Mouse (Mus musculus) myocyte (in vitro differentiated cells): ENCODE measurements around the gene Camsap2. TPM values are rescaled to one million over a fixed set of nuclear protein-coding genes. Genes with fewer than 3 reads are reported as not detected.

Experiments used
- H3K27me3 ChIP-seq: one replicate; pipeline ENCODE4 v1.6.1; 2011; ENCODE audit not compliant: control insufficient read depth, insufficient read depth, insufficient read length
- H3K36me3 ChIP-seq: one replicate; pipeline ENCODE4 v1.6.1; 2011; ENCODE audit not compliant: control insufficient read depth, insufficient read depth
- H3K4me2 ChIP-seq: one replicate; pipeline ENCODE4 v1.6.1; 2011; ENCODE audit warnings: low read depth, control low read depth
- H3K4me3 ChIP-seq: one replicate; pipeline ENCODE4 v1.5.1; 2011; ENCODE audit warnings: mild to moderate bottlenecking, control low read depth, moderate library complexity
- H3K79me2 ChIP-seq: one replicate; pipeline ENCODE4 v1.6.1; 2011; ENCODE audit not compliant: control insufficient read depth, insufficient read depth
- H3ac ChIP-seq: one replicate; pipeline ENCODE4 v1.6.1; 2011; ENCODE audit not compliant: control insufficient read depth, insufficient read length
- CEBPB ChIP-seq: IDR thresholded peaks from 2 replicates; pipeline ENCODE4 v1.6.1; 2011; ENCODE audit warnings: mild to moderate bottlenecking, moderate library complexity; ENCODE audit not compliant: poor library complexity, insufficient read depth, severe bottlenecking
- E2F4 ChIP-seq: IDR thresholded peaks from one replicate; pipeline ENCODE4 v1.6.1; 2011; ENCODE audit warnings: mild to moderate bottlenecking, control low read depth, moderate library complexity; ENCODE audit not compliant: insufficient read depth
- MAX ChIP-seq: IDR thresholded peaks from one replicate; pipeline ENCODE4 v1.6.1; 2011; ENCODE audit warnings: low read depth, mild to moderate bottlenecking, control low read depth
- MYOD1 ChIP-seq, 3 experiments: IDR thresholded peaks; one replicate each; pipeline ENCODE4 v1.6.1; 2011; ENCODE audit warnings: control low read depth in 2 of 3, low read depth in 2 of 3, mild to moderate bottlenecking in 2 of 3, moderate library complexity in 1 of 3; ENCODE audit not compliant: insufficient read length in 2 of 3, control insufficient read depth in 1 of 3
- MYOG ChIP-seq, 3 experiments: IDR thresholded peaks; one replicate each; pipeline ENCODE4 v1.6.1; 2011; ENCODE audit warnings: control low read depth in 2 of 3, low read depth in 2 of 3, mild to moderate bottlenecking in 2 of 3; ENCODE audit not compliant: insufficient read length in 2 of 3, control insufficient read depth in 1 of 3, insufficient read depth in 1 of 3
- POLR2A ChIP-seq: IDR thresholded peaks from one replicate; pipeline ENCODE4 v1.6.1; 2011; ENCODE audit warnings: low read depth, mild to moderate bottlenecking, control low read depth, moderate library complexity; ENCODE audit not compliant: insufficient read length
- POLR2AphosphoS2 ChIP-seq: IDR thresholded peaks from one replicate; pipeline ENCODE4 v1.6.1; 2011; ENCODE audit warnings: low read depth, control low read depth; ENCODE audit not compliant: insufficient read length
- REST ChIP-seq: IDR thresholded peaks from one replicate; pipeline ENCODE4 v1.6.1; 2011; ENCODE audit warnings: mild to moderate bottlenecking, control low read depth, moderate library complexity; ENCODE audit not compliant: insufficient read depth, insufficient read length
- SRF ChIP-seq: IDR thresholded peaks from one replicate; pipeline ENCODE4 v1.6.1; 2011; ENCODE audit warnings: low read depth; ENCODE audit not compliant: control insufficient read depth, insufficient read length
- TCF12 ChIP-seq: IDR thresholded peaks from one replicate; pipeline ENCODE4 v1.6.1; 2011; ENCODE audit warnings: mild to moderate bottlenecking, control low read depth; ENCODE audit not compliant: poor library complexity, insufficient read depth, severe bottlenecking
- TCF3 ChIP-seq: IDR thresholded peaks from one replicate; pipeline ENCODE4 v1.6.1; 2011; ENCODE audit warnings: low read depth, control low read depth; ENCODE audit not compliant: insufficient read length
- USF1 ChIP-seq: IDR thresholded peaks from one replicate; pipeline ENCODE4 v1.6.1; 2011; ENCODE audit warnings: low read depth, mild to moderate bottlenecking, control low read depth, moderate library complexity
- polyA plus RNA-seq: library from polyadenylated mRNA; unstranded; fragments of >200 nt; fragmentation: generic; extraction: Trizol; gene quantifications from one replicate; pipeline ENCODE4 v1.2.1, GENCODE M21; 2012; ENCODE audit warnings: missing spikeins

Gene Camsap2
- polyA plus RNA-seq, 1 experiment = 6.8 TPM

DNA sequence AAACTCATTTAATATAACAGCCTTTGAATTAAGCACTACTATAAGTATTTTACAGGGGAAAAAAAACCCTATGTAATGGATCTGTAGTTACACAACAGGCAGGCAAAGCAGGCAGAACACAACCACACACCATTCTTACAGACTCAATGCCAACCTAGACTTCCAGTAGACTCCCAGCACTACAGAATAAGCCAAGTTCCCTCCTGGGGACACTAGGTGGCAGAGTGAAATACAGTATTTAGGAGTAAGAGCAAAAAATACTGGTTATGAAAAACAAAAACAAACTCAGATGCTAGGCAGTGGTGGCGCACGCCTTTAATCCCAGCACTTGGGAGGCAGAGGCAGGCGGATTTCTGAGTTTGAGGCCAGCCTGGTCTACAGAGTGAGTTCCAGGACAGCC lies 39.5 kb downstream of the Camsap2 start:
- Histone ChIP-seq H3K4me3 (no peak overlapping the region), H3K79me2 (peaks cover 61% of the 10 kb centered on the region), H3K4me2 (no peak overlapping the region), H3K36me3 (no peaks in the 10 kb centered on the region), H3K27me3 (no peaks in the 10 kb centered on the region), H3ac (no peak overlapping the region)
- no peak for TF ChIP-seq MAX
- no peak for TF ChIP-seq POLR2A
- no peak for TF ChIP-seq TCF3
- TF ChIP-seq MYOG (IDR thresholded peaks at IDR 0.05; ENCODE audit: control insufficient read depth in 1 of 3, insufficient read depth in 1 of 3, insufficient read length in 2 of 3, low read depth in 2 of 3) = no peak
- TF ChIP-seq SRF = no peak
- TF ChIP-seq CEBPB = no peak
- no peak for TF ChIP-seq MYOD1 (IDR thresholded peaks at IDR 0.05; ENCODE audit: control insufficient read depth in 1 of 3, insufficient read length in 2 of 3, low read depth in 2 of 3)
- TF ChIP-seq POLR2AphosphoS2 = no peak
- TF ChIP-seq TCF12 = no peak
- TF ChIP-seq E2F4 = no peak
- no peak for TF ChIP-seq USF1
- no peak for TF ChIP-seq REST

DNA sequence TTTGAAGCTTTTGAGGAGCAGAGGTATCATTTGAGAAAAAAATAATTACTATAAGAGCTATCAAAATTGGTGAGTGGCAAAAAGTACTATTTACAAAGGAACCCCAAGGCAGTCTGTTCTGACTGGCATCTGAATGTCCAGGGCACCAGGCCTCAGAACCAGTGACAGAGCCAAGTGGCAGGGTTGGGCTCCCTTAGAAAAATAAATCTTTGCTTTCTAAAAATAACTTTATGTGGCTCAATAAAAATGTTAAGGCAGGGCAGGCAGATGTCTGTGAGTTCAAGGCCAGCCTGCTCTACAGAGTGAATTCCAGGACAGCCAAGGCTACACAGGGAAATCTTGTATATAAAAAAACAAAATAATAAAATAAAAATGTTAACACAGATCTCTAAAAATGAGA lies 51.9 kb downstream of the Camsap2 start:
- H3K79me2 ChIP-seq = peaks cover 9% of the 10 kb centered on the region
- no peak overlapping the region for H3K4me2 ChIP-seq
- no peak overlapping the region for H3ac ChIP-seq
- H3K4me3 ChIP-seq = no peak overlapping the region
- TF ChIP-seq USF1 (no peak), POLR2A (no peak)
- no peaks in the 10 kb centered on the region for H3K36me3 ChIP-seq
- H3K27me3 ChIP-seq = no peaks in the 10 kb centered on the region

DNA sequence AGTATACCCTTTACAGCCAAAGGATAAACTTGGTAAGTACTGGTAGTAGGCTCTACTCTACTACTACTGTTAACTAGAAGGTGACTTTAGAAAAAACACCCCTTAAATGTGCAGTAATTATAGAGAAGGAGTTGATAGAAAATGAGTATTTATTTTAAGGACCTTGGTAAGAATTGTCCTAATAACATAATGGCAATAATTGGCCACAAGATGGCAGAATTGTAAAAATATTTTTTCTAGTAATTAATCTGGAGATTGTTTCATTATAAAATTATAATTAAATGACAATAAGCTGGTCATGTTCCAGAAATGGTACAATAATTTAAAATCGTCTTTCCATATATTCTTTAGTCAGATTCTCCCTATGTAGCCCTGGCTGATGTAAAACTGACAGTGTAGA lies 56.1 kb downstream of the Camsap2 start:
- no peak for TF ChIP-seq TCF3
- TF ChIP-seq REST = no peak
- TF ChIP-seq MAX = no peak
- TF ChIP-seq USF1 = no peak
- no peak for TF ChIP-seq POLR2A
- no peak for TF ChIP-seq CEBPB
- no peak for TF ChIP-seq E2F4
- TF ChIP-seq SRF = no peak
- no peak for TF ChIP-seq TCF12
- TF ChIP-seq MYOD1 (IDR thresholded peaks at IDR 0.05; ENCODE audit: control insufficient read depth in 1 of 3, insufficient read length in 2 of 3, low read depth in 2 of 3) = no peak
- no peak for TF ChIP-seq MYOG (IDR thresholded peaks at IDR 0.05; ENCODE audit: control insufficient read depth in 1 of 3, insufficient read depth in 1 of 3, insufficient read length in 2 of 3, low read depth in 2 of 3)
- no peak for TF ChIP-seq POLR2AphosphoS2
- no peak overlapping the region for H3K4me3 ChIP-seq
- H3K4me2 ChIP-seq = no peak overlapping the region
- H3K36me3 ChIP-seq = peaks cover 11% of the 10 kb centered on the region
- H3K27me3 ChIP-seq = no peaks in the 10 kb centered on the region
- no peak overlapping the region for H3ac ChIP-seq
- H3K79me2 ChIP-seq = no peaks in the 10 kb centered on the region

DNA sequence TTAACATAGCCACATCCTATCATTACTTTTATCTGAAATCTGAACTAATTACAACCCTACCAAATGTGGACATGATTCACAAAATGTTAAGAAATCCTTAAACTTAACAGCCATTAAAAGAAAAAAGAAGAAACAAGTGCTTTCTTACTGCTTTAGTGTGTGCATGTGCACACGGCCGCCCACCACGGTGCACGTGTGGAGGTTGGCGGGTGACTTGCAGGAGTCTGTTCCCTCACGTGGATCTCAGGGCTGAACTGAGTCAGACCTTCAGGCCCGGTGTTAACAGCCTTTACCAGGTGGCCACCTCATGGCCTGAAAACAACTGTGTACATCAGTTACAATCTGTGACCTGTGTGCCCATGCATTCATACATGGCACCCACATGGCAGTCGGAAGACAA lies 68.5 kb downstream of the Camsap2 start:
- TF ChIP-seq CEBPB = no peak
- TF ChIP-seq USF1 = no peak
- TF ChIP-seq POLR2A = no peak
- no peak for TF ChIP-seq MYOD1 (IDR thresholded peaks at IDR 0.05; ENCODE audit: control insufficient read depth in 1 of 3, insufficient read length in 2 of 3, low read depth in 2 of 3)
- no peak for TF ChIP-seq SRF
- TF ChIP-seq MAX = no peak
- TF ChIP-seq TCF12 = no peak
- no peak for TF ChIP-seq POLR2AphosphoS2
- no peak for TF ChIP-seq E2F4
- TF ChIP-seq MYOG (IDR thresholded peaks at IDR 0.05; ENCODE audit: control insufficient read depth in 1 of 3, insufficient read depth in 1 of 3, insufficient read length in 2 of 3, low read depth in 2 of 3) = no peak
- no peak for TF ChIP-seq REST
- no peak for TF ChIP-seq TCF3
- no peak overlapping the region for H3K4me3 ChIP-seq

DNA sequence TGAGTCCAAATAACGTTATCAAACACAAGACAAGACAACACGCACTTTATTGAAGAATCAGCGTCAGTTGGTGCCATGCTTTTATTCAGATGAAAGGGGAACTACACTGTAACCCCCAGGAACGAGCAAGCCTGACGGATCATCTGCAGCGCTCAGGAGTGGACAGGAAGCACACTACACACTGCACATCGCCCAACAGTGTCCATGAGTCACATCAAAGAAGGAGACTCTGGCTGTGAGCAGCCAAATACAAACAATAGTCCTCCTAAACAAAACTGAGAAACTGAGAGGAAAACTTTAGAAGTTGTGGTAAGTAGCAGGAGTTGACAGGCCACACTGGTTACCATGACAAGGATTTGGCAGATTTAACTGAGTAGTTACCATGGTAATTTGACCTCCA lies 77.7 kb downstream of the Camsap2 start:
- no peak for TF ChIP-seq E2F4
- no peak for TF ChIP-seq SRF
- TF ChIP-seq MYOD1 (IDR thresholded peaks at IDR 0.05; ENCODE audit: control insufficient read depth in 1 of 3, insufficient read length in 2 of 3, low read depth in 2 of 3) = no peak

More for the DNA sequence above, 68.5 kb downstream of the Camsap2 start:
- Histone ChIP-seq H3K27me3 (no peaks in the 10 kb centered on the region), H3K36me3 (peaks cover 75% of the 10 kb centered on the region), H3K79me2 (no peaks in the 10 kb centered on the region), H3K4me2 (no peak overlapping the region), H3ac (no peak overlapping the region)

More for the DNA sequence above, 77.7 kb downstream of the Camsap2 start:
- Histone ChIP-seq H3ac (no peak overlapping the region), H3K79me2 (no peaks in the 10 kb centered on the region), H3K4me3 (no peak overlapping the region), H3K27me3 (no peaks in the 10 kb centered on the region), H3K4me2 (no peak overlapping the region), H3K36me3 (peaks cover 47% of the 10 kb centered on the region)
